Mouse (Mus musculus) spleen, postnatal 14 days (tissue): Measurements from ENCODE around the gene Olfr1338.
"Not testable (repeated sequence)": the region's sequence is repeated elsewhere in the genome, so short reads cannot be mapped to it uniquely, and the experiment has no call there.

Experiments
- DNase-seq, 2 experiments: peaks; one replicate each; pipeline ENCODE4 v3.0.0; 2021 to 2022; ENCODE audit warnings: low spot score in 2 of 2

The Olfr1338 gene

DNA sequence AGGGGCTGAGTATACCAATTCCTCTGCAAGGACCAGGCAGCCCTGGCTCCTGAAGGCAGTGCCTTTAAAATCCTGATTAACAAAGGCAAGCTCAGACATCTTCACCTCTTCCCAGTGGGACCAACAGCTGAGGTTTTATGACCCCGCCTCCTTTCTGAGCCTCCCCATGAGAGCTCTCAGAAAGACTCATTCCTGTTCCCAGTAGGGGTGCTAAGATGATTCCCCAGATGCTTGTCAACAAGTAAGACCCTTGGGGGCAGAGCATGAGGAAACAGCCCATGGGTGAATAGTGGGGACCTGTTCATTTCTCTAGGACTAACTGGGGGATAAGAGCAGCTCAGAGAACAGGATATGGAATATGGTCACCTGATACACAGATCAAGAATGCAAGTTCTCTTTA is at the start of gene Olfr1338:
Olfr1338 (minus strand) TSS at position 101 of the 400 bp plus-strand sequence.
- no peak for DNase-seq

DNA sequence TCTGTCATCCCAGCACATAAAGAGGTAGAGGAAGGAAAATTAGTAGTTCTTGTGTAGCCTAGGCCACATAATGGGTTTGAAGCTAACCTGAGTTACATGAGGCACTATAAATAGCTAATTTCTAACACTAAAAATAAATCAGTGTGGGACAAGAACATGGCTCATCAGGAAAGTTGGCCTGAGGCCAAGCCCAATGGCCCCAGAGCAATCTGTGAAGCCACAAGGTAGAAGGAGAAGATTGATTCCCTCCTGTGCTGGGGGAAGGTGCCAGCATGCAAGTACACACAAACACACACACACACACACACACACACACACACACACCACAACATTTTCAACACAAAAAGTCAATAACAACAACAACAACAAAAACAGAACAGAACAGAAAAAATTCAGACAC is 34.3 kb upstream of the Olfr1338 start:
- DNase-seq: not testable (repeated sequence)

DNA sequence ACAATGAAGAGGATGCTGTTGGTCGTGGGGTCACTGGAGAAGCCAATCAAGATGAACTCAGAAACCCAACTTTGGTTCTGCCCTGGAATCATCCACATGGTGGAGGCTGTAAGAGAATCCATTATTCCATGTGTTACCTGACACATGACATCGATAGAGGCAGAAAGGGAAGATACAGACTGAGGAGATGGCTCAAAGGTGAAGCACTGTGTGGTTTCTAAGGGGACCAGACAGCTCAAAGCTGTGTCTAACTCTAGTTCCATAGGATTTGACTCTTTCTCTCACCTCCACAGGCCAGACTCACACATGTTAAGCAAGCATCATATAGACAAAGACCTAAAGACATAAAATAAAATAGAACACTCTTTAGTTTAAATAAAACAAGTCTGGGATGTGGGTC is 23.9 kb upstream of the Olfr1338 start, which contains the start of gene Olfr1337:
Olfr1337 (minus strand) TSS at position 101 of the 400 bp plus-strand sequence.
- DNase-seq: no peak

DNA sequence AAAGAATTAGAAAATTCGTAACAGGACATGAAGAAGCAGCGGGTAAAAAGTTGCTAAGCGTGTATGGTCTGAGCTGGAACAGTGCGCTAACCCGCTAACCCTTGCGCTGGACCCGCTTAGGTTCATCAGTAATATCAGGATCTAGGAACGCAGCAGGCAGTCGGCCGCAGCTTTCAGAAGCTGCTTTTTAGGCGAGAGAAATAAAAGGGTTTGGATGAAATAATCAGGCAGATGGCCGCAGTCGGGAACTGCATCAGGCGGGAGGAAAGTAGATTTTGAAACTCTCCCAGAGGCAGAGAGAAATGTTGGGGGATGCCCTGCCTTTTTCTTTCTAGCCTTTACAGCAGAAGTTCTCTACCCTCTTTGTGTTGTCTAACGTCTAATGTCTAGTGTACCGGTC is 16.7 kb downstream of the Olfr1338 start:
- DNase-seq: no peak

DNA sequence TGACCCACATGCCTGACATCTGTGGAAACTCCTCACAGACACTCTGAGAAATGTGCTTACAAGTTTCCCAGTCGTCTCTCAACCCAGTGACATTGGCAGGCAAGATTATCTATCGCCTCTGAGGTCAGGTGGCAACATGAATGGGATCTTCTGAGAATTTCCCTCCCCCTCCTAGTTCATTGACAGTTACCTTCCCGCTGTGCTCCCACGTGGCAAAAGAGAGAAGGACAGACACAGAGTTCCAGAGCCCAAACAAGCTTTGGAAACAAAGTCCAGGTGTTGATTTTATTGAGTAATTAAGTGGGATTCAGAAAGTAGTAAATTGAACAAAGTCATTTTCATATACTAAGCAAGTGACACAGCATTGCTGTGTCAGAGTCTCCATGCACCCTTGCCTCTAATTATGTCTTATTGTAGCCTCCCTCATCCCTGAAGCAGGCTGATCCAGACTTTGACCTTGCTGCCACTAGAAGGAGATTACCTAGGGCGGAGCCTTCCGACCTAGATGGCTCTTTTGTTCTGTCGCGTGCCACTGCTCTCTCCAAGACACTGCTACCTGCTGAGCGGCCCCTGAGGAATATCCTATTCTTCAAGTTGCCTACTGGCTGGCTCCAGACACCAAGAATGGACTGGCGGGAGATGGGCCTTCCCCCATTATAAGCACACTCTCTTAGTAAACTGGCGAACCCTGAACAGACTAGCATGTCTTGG is 17.4 kb downstream of the Olfr1338 start:
- no peak for DNase-seq

GRCm38 (mm10) chr4:118739574-118739973 is 19.0 kb downstream of the Olfr1338 start:
- no peak for DNase-seq

DNA sequence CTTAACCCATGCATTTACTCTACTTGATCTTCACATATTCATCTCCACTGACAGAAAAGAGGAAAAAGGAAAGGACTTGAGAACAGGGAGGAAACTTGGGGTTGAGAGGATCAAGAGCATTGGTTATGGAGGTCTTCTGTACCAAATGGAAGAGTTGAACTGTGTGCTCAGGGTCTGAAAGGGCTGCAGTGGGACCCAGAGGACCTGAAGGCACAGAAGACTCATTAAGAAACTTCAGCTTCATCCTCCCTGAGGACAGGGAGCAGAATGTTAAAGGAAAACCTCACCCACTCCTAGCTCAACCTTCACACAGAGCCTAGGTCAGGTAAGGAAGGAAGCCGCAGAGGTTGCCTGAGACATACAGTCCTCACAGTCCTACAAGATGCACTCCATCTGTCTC is 26.7 kb downstream of the Olfr1338 start, which contains the start of gene Olfr1339:
Olfr1339 (plus strand) TSS at position 301 of the 400 bp plus-strand sequence.
- DNase-seq: no peak

GRCm38 (mm10) chr4:118721742-118722483 is 36.6 kb downstream of the Olfr1338 start:
- no peak for DNase-seq

DNA sequence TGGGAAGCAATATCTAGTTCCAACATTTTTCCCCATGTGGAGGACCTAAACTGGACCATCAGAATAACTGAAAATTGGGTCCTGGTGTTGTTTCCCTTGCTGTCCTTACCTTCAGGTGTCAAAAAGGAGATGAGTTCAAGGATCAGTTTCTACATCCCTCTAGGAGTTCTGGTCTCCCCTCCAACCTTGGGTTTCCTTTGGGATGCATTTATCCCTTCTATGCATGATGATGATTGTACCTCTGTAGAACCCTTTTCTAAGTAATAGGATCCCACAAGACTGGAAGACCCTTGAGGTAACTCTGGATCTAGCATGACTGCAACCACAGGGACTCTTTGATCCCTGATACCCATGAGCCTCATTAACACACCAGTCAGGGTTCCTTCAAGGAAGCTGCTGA is 38.7 kb downstream of the Olfr1338 start, which contains the start of gene Olfr1340:
Olfr1340 (plus strand) TSS at position 301 of the 400 bp plus-strand sequence.
- DNase-seq: no peak

- DNase-seq: no peak
Observed at GRCm38 (mm10) chr4:118711656-118712055, 46.9 kb downstream of the Olfr1338 start.

DNA sequence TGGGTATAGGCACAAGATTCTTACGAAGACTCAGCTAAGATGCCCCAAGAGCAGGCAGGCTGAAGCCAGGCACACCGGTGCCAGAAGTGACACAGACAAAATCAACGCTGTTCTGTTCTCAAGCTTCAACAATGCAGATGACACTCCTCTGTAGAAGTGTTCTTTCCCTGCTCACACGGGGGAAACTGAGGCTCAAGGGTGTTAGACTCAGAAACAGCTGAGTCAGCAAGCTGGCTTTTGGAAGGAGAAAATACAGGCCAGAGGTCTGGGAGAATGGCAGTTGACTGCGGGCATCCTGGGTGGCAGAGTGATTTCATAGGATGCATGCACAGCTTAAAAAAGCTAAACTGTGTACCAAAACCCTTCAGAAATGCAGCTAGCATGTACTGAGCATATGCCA is 50.5 kb downstream of the Olfr1338 start:
- DNase-seq: no peak

DNA sequence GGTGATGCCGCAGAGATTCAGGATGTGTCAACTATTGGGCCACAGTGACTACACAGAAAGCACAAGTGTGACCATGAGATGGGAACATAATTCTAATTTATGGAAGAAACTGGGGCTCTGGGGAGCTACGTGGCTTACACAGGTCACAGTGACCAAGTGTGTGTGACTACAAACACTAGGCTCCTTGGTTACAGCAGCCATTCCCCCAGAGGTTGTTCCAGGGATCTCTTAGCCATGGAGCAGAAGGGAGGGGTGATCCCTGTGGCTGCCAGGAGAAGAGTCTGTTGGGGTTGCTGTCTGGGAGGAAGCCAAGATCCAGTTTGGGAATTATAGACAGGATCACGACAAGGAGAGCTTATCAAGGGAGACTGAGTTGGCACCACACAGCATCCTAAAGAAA is 55.3 kb downstream of the Olfr1338 start, which contains the start of gene Olfr1341:
Olfr1341 (plus strand) TSS at position 301 of the 400 bp plus-strand sequence.
- DNase-seq: no peak
